Mouse (Mus musculus) myocyte (in vitro differentiated cells): ENCODE data around the gene Cblb.

Experiments used
- E2F4 ChIP-seq: IDR thresholded peaks from one replicate; pipeline ENCODE4 v1.6.1; 2011; ENCODE audit warnings: mild to moderate bottlenecking, control low read depth, moderate library complexity; ENCODE audit not compliant: insufficient read depth
- MAX ChIP-seq: IDR thresholded peaks from one replicate; pipeline ENCODE4 v1.6.1; 2011; ENCODE audit warnings: low read depth, mild to moderate bottlenecking, control low read depth
- MYOD1 ChIP-seq, 3 experiments: IDR thresholded peaks; one replicate each; pipeline ENCODE4 v1.6.1; 2011; ENCODE audit warnings: control low read depth in 2 of 3, low read depth in 2 of 3, mild to moderate bottlenecking in 2 of 3, moderate library complexity in 1 of 3; ENCODE audit not compliant: insufficient read length in 2 of 3, control insufficient read depth in 1 of 3
- POLR2A ChIP-seq: IDR thresholded peaks from one replicate; pipeline ENCODE4 v1.6.1; 2011; ENCODE audit warnings: low read depth, mild to moderate bottlenecking, control low read depth, moderate library complexity; ENCODE audit not compliant: insufficient read length
- POLR2AphosphoS2 ChIP-seq: IDR thresholded peaks from one replicate; pipeline ENCODE4 v1.6.1; 2011; ENCODE audit warnings: low read depth, control low read depth; ENCODE audit not compliant: insufficient read length
- TCF12 ChIP-seq: IDR thresholded peaks from one replicate; pipeline ENCODE4 v1.6.1; 2011; ENCODE audit warnings: mild to moderate bottlenecking, control low read depth; ENCODE audit not compliant: poor library complexity, insufficient read depth, severe bottlenecking

DNA sequence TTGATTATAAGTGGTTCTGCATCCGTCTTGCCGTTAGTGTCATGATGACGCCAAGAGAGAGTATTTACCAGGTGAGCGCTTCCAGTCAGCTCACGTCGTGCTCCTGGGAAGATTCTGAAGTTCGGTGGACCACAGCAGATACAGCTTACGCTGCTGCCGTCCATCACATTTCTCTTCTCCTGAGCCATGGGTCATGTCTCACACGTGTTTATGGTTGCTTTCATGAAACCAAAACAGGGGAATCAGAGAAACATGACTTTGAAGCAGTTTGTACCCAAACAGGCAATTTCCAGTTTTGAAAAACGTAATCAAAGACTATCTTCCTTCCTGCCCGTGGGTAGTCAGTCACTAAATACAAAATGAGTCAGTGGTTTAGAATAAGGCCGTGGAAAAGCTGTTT is 112.1 kb downstream of the Cblb start:
- TF ChIP-seq E2F4 (no peak), POLR2A (no peak), MYOD1 (IDR thresholded peaks at IDR 0.05; ENCODE audit: control insufficient read depth in 1 of 3, insufficient read length in 2 of 3, low read depth in 2 of 3) (no peak), MAX (no peak), POLR2AphosphoS2 (no peak), TCF12 (no peak)
